Mouse (Mus musculus) lung, postnatal 0 days (tissue): ENCODE data around the gene Pou5f1. TPM values are rescaled to one million over a fixed set of nuclear protein-coding genes. Genes with fewer than 3 reads are reported as not detected.
"Not testable (repeated sequence)": the region's sequence is repeated elsewhere in the genome, so short reads cannot be mapped to it uniquely, and the experiment has no call there.

ENCODE experiments used
- ATAC-seq: fragments of 200-750 bp; cut with Nextera tagmentation; 2 replicates; pipeline ENCODE4 v1.8.0; 2017; ENCODE audit warnings: moderate library complexity
- DNase-seq: peaks from one replicate; pipeline ENCODE4 v3.0.0-alpha.2; 2016; ENCODE audit warnings: low spot score
- H3K27ac ChIP-seq: fragments of 300-500 bp; sonication (generic); 2 replicates; pipeline ENCODE4 v1.5.1; 2014; ENCODE audit warnings: antibody characterized with exemption, mild to moderate bottlenecking, low read length, mixed read lengths
- H3K27me3 ChIP-seq: fragments of 300-500 bp; sonication (generic); replicated peaks from 2 replicates; pipeline ENCODE4 v1.6.1; 2014; ENCODE audit warnings: low read length, mixed read lengths; ENCODE audit not compliant: insufficient read depth
- H3K36me3 ChIP-seq: fragments of 300-500 bp; sonication (generic); 2 replicates; pipeline ENCODE4 v1.6.1; 2014; ENCODE audit warnings: low read length, mixed read lengths; ENCODE audit not compliant: insufficient read depth
- H3K4me1 ChIP-seq: fragments of 300-500 bp; sonication (generic); 2 replicates; pipeline ENCODE4 v1.6.1; 2014; ENCODE audit warnings: antibody characterized with exemption, low read depth, low read length, mixed read lengths; ENCODE audit not compliant: insufficient read depth
- H3K4me2 ChIP-seq: fragments of 300-500 bp; sonication (generic); replicated peaks from 2 replicates; pipeline ENCODE4 v1.6.1; 2014; ENCODE audit warnings: low read depth, mild to moderate bottlenecking, low read length, moderate library complexity, mixed read lengths
- H3K4me3 ChIP-seq: fragments of 300-500 bp; sonication (generic); 2 replicates; pipeline ENCODE4 v1.5.1; 2014; ENCODE audit warnings: low read depth, low read length
- H3K9ac ChIP-seq: fragments of 300-500 bp; sonication (generic); replicated peaks from 2 replicates; pipeline ENCODE4 v1.6.1; 2014; ENCODE audit warnings: low read depth, mild to moderate bottlenecking
- H3K9me3 ChIP-seq: fragments of 300-500 bp; sonication (generic); 2 replicates; pipeline ENCODE4 v1.6.1; 2016; ENCODE audit warnings: low read length, mixed read lengths
- CTCF ChIP-seq: IDR thresholded peaks from 2 replicates; pipeline ENCODE4 v1.5.1; 2016; ENCODE audit warnings: antibody characterized with exemption, mild to moderate bottlenecking
- EP300 ChIP-seq: IDR thresholded peaks from 2 replicates; pipeline ENCODE4 v1.6.1; 2016; ENCODE audit warnings: antibody characterized with exemption, mild to moderate bottlenecking, control low read depth
- WGBS: fragments of 180-500 bp; shearing (Covaris S2); extraction: QIAGEN DNeasy Blood & Tissue Kit; methylation state at CpG from one replicate; pipeline ENCODE4 v1.1.7; 2014; 5-methylcytosine and 5-hydroxymethylcytosine counted together
- polyA plus RNA-seq: library from polyadenylated mRNA; unstranded; fragments of >200 nt; fragmentation: Nextera tagmentation; extraction: Ambion mirVana; gene quantifications from 2 replicates; pipeline ENCODE4 v1.2.1, GENCODE M21; 2015

Pou5f1 gene
- polyA plus RNA-seq, 1 experiment from 2014 or later: not detected

DNA sequence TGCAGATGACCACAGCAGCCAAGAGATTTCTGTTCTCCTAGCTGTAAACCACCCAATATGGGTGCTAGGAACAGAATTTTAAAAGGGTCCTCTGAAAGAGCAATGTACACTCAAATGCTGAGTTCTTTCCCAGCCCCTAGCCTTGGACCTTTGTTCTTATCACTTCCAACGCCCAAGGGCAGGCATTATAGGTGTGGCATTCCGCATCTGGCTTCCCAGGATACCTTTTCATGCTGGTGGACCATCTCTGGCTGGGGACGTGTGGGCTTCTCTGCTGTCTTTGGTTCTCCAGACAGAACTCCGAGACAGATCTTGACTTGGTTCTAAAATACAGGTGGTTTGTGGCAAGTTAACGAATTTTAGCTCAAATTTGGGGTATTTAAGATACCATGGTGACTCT lies 3.1 kb upstream of the Pou5f1 start:
- Histone ChIP-seq H3K4me1 (no peaks in the 10 kb centered on the region), H3K9me3 (no peaks in the 10 kb centered on the region), H3K27ac (no peak overlapping the region), H3K27me3 (no peaks in the 10 kb centered on the region), H3K9ac (no peak overlapping the region), H3K4me3 (no peak overlapping the region), H3K4me2 (no peak overlapping the region), H3K36me3 (no peaks in the 10 kb centered on the region)
- ATAC-seq (no peak), DNase-seq (no peak)
- TF ChIP-seq EP300 (no peak), CTCF (no peak)
- WGBS: 54% methylated on average over 5 of the region's 5 CpGs

- 35% methylated on average over 5 of the region's 5 CpGs for WGBS
- Histone ChIP-seq H3K4me1 (no peaks in the 10 kb centered on the region), H3K9me3 (no peaks in the 10 kb centered on the region), H3K9ac (no peak overlapping the region), H3K27me3 (no peaks in the 10 kb centered on the region), H3K4me2 (no peak overlapping the region), H3K27ac (no peak overlapping the region), H3K36me3 (no peaks in the 10 kb centered on the region), H3K4me3 (no peak overlapping the region)
- TF ChIP-seq EP300 (no peak), CTCF (no peak)
- ATAC-seq (no peak), DNase-seq (no peak)
Observed at GRCm38 (mm10) chr17:35503849-35504248, 2.0 kb upstream of the Pou5f1 start.

DNA sequence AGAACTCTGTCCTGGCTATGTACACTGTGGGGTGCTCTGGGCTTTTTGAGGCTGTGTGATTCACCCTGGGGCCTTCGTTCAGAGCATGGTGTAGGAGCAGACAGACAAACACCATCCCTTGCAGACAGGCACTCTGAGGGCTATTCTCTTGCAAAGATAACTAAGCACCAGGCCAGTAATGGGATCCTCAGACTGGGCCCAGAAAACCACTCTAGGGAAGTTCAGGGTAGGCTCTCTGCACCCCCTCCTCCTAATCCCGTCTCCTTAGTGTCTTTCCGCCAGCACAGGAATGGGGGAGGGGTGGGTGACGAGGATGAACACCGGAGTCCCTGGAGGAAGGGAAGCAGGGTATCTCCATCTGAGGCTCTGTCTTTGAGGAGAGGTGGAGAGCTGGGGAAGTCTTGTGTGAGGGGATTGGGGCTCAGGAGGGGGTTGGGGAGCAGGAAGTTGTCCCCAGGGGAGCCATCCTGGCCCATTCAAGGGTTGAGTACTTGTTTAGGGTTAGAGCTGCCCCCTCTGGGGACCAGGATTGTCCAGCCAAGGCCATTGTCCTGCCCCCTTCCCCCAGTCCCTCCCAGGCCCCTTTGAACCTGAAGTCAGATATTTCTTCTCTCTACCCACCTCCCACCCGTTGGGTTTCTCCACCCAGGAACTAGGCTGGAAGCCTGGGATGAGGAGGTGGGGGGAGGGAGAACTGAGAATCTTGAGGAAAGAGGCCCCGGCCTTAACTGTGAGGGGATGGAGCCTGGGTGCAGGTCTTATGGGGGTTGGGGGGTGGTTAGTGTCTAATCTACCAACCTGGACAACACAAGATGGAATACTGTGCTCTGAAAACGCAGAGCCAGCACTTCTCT lies 963 bp upstream of the Pou5f1 start:
- Histone ChIP-seq H3K27me3 (no peaks in the 10 kb centered on the region), H3K4me3 (no peak overlapping the region), H3K4me1 (no peaks in the 10 kb centered on the region), H3K9ac (no peak overlapping the region), H3K9me3 (no peaks in the 10 kb centered on the region), H3K4me2 (no peak overlapping the region), H3K36me3 (no peaks in the 10 kb centered on the region), H3K27ac (no peak overlapping the region)
- DNase-seq: no peak
- WGBS: 38% methylated on average over 8 of the region's 8 CpGs
- TF ChIP-seq CTCF: no peak
- TF ChIP-seq EP300: no peak
- no peak for ATAC-seq

- no peak for DNase-seq
- no peaks in the 10 kb centered on the region for H3K27me3 ChIP-seq
- no peaks in the 10 kb centered on the region for H3K36me3 ChIP-seq
- no peaks in the 10 kb centered on the region for H3K4me1 ChIP-seq
- TF ChIP-seq CTCF: no peak
- no peak for TF ChIP-seq EP300
- peak; percentile 33; the same call in 1 of the 2 replicates for ATAC-seq
- no peak overlapping the region for H3K4me3 ChIP-seq
- no peak overlapping the region for H3K9ac ChIP-seq
- no peak overlapping the region for H3K4me2 ChIP-seq
- H3K27ac ChIP-seq: no peak overlapping the region
- no peaks in the 10 kb centered on the region for H3K9me3 ChIP-seq
- WGBS: 19% methylated on average over 10 of the region's 10 CpGs
Observed at GRCm38 (mm10) chr17:35506881-35507280, 1.1 kb downstream of the Pou5f1 start.

DNA sequence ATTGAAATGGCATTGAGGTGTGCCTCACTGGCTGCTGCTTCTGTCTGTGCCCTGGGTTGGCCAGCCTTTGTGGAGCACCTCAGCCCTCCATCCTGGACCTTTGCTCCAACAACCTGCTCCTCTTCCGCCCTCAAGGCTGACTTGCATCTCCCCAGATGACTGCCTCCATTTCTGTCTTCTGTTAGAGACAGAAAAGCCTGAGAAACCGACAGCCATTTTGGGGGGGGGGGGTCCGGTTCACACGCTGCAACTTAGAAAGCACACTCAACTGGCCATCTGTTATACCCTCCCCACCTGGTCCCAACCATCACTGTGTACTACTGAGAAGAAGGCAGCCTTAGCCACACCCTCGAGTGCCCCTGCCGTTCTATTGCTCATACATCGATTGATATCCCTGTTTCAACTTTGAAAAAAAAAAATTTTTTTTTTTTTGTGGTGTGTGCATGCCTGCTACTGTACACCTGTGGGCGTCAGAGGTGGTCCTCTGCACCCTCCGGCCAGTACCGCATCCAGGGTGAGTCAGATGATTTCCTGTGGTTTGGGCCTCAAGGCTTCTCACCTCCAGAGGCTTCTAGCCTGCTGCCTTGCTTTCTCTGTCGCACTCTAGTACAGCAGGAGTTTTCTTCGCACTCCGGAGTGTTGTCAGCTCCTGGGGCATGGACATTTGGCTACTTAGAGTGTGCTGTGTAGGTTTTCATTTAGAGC lies 1.9 kb downstream of the Pou5f1 start:
- WGBS: 36% methylated on average over 13 of the region's 13 CpGs
- Histone ChIP-seq H3K27ac (no peak overlapping the region), H3K4me3 (no peak overlapping the region), H3K9ac (no peak overlapping the region), H3K27me3 (no peaks in the 10 kb centered on the region), H3K36me3 (no peaks in the 10 kb centered on the region), H3K4me2 (no peak overlapping the region), H3K9me3 (no peaks in the 10 kb centered on the region), H3K4me1 (no peaks in the 10 kb centered on the region)
- TF ChIP-seq CTCF: no peak
- ATAC-seq (no peak), DNase-seq (no peak)

DNA sequence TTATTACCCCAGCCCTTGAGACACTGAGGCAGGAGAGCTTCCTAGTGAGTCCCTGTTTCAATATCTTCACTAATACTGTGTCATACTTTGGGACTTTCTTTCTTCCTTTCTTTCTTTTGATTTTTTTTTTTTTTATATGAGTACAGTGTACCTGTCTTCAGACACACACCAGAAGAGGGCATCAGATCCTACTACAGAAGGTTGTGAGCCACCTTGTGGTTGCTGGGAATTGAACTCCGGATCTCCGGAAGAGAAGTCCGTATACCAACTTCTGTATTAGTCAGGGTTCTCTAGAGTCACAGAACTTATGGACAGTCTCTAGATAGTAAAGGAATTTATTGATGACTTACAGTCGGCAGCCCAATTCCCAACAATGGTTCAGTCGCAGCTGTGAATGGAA lies 2.5 kb downstream of the Pou5f1 start:
- H3K36me3 ChIP-seq, H3K9me3 ChIP-seq, H3K27me3 ChIP-seq, ATAC-seq, H3K4me2 ChIP-seq, H3K9ac ChIP-seq, H3K4me3 ChIP-seq, H3K4me1 ChIP-seq, H3K27ac ChIP-seq, DNase-seq: not testable (repeated sequence)
- 57% methylated on average over 4 of the region's 5 CpGs for WGBS
- TF ChIP-seq CTCF: 0 out of 2 replicates have a peak, but pooled peaks have one; percentile 10
